Mouse (Mus musculus): ENCODE measurements around the gene Tdp1. TPM values are rescaled to one million over a fixed set of nuclear protein-coding genes. Genes with fewer than 3 reads are reported as not detected.

Gene Tdp1
- polyA plus RNA-seq, 1 experiment from 2014 or later, result 78.3 TPM

GRCm38 (mm10) chr12:99972825-99973224, 88.5 kb downstream of the Tdp1 start:
- no peak overlapping the region for H3K27ac ChIP-seq (ENCODE audit: low read depth, low read length)
- 67% methylated on average over 7 of the region's 7 CpGs for WGBS
- H3K9me3 ChIP-seq (ENCODE audit: control insufficient read depth, low read length), result no peaks in the 10 kb centered on the region
- no peak overlapping the region for H3K4me2 ChIP-seq
- no peaks in the 10 kb centered on the region for H3K4me1 ChIP-seq (ENCODE audit: control insufficient read depth, insufficient read depth, low read length)
- ATAC-seq (ENCODE audit: low FRiP score) (no peak), DNase-seq (ENCODE audit: low spot score, missing footprints) (no peak)
- no peak overlapping the region for H3K4me3 ChIP-seq (ENCODE audit: low read depth, low read length)
- no peak overlapping the region for H3K9ac ChIP-seq (ENCODE audit: low read length)
- H3K36me3 ChIP-seq (ENCODE audit: control insufficient read depth, insufficient read depth, low read length), result no peaks in the 10 kb centered on the region
- H3K27me3 ChIP-seq (ENCODE audit: control insufficient read depth, insufficient read depth, low read length), result peaks cover 10% of the 10 kb centered on the region

GRCm38 (mm10) chr12:99973659-99974058, 89.3 kb downstream of the Tdp1 start:
- peaks cover 4% of the 10 kb centered on the region; the same call in 1 of the 2 replicates for H3K27me3 ChIP-seq (ENCODE audit: control insufficient read depth, insufficient read depth, low read length)
- H3K4me2 ChIP-seq, result no peak overlapping the region
- H3K9ac ChIP-seq (ENCODE audit: low read length), result no peak overlapping the region
- ATAC-seq (ENCODE audit: low FRiP score) (no peak), DNase-seq (ENCODE audit: low spot score, missing footprints) (no peak)
- H3K4me1 ChIP-seq (ENCODE audit: control insufficient read depth, insufficient read depth, low read length), result no peaks in the 10 kb centered on the region
- whole genome bisulfite sequencing, result 76% methylated on average over 1 of the region's 1 CpGs
- H3K36me3 ChIP-seq (ENCODE audit: control insufficient read depth, insufficient read depth, low read length), result no peaks in the 10 kb centered on the region
- H3K4me3 ChIP-seq (ENCODE audit: low read depth, low read length), result no peak overlapping the region
- no peak overlapping the region for H3K27ac ChIP-seq (ENCODE audit: low read depth, low read length)
- H3K9me3 ChIP-seq (ENCODE audit: control insufficient read depth, low read length), result no peaks in the 10 kb centered on the region

GRCm38 (mm10) chr12:99979541-99979940, 95.2 kb downstream of the Tdp1 start:
- DNase-seq (ENCODE audit: low spot score, missing footprints) (no peak), ATAC-seq (ENCODE audit: low FRiP score) (no peak)
- no peak overlapping the region for H3K9ac ChIP-seq (ENCODE audit: low read length)
- no peak overlapping the region for H3K4me3 ChIP-seq (ENCODE audit: low read depth, low read length)
- H3K9me3 ChIP-seq (ENCODE audit: control insufficient read depth, low read length), result no peaks in the 10 kb centered on the region
- H3K4me1 ChIP-seq (ENCODE audit: control insufficient read depth, insufficient read depth, low read length), result no peaks in the 10 kb centered on the region
- 88% methylated on average over 4 of the region's 4 CpGs for WGBS
- H3K4me2 ChIP-seq, result no peak overlapping the region
- no peak overlapping the region for H3K27ac ChIP-seq (ENCODE audit: low read depth, low read length)
- H3K27me3 ChIP-seq (ENCODE audit: control insufficient read depth, insufficient read depth, low read length), result no peaks in the 10 kb centered on the region
- no peaks in the 10 kb centered on the region for H3K36me3 ChIP-seq (ENCODE audit: control insufficient read depth, insufficient read depth, low read length)

GRCm38 (mm10) chr12:99986797-99987196, 102.5 kb downstream of the Tdp1 start:
- WGBS, result 91% methylated on average over 5 of the region's 5 CpGs
- Histone ChIP-seq H3K36me3 (ENCODE audit: control insufficient read depth, insufficient read depth, low read length) (no peaks in the 10 kb centered on the region), H3K4me2 (no peak overlapping the region), H3K9ac (ENCODE audit: low read length) (no peak overlapping the region), H3K4me1 (ENCODE audit: control insufficient read depth, insufficient read depth, low read length) (no peaks in the 10 kb centered on the region), H3K27ac (ENCODE audit: low read depth, low read length) (no peak overlapping the region), H3K4me3 (ENCODE audit: low read depth, low read length) (no peak overlapping the region), H3K9me3 (ENCODE audit: control insufficient read depth, low read length) (no peaks in the 10 kb centered on the region; the same call in 1 of the 2 replicates), H3K27me3 (ENCODE audit: control insufficient read depth, insufficient read depth, low read length) (no peaks in the 10 kb centered on the region)
- DNase-seq (ENCODE audit: low spot score, missing footprints), result no peak
- no peak for ATAC-seq (ENCODE audit: low FRiP score)

DNA sequence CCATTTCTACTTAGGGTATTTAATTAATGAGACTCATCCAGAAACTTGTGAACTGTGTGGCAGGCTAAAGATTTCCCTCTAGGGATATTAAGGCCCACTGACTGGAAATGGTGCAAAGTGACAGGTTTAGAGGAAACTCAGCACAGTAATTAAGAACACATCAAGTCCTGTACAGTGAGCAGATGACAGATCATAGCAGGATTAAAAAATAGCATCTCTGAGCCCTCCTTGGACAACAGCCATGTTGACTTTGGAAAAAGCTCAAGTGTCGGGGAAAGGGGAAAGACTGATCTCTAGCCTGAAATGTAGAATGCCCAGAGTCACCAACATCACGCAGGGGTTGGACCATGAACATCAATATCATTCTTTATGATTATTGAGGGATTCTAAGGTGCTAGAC, 103.8 kb downstream of the Tdp1 start:
- no peak overlapping the region for H3K4me2 ChIP-seq
- 88% methylated on average over 2 of the region's 2 CpGs for WGBS

DNA sequence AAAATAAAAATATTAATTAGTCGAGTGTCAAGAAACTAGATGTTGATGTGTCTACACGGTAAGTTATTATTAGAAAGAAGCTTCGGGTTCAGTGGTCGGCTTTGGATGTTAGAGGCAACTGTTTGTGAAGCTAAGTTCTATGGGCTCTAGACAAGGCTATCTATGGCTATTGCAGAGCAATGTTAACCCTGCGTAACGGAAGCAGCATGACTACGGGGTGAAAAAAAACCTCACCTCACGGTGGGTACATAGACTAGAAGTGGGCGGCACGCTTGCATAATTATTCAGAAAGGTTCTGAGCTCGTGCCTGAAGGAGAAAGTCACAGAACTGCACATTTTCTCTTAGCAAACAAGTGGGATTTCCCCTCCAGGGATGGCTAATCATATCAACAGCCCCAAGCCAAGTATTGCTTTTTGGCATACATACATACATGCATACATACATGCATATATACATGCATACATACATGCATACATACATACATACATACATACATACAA, 108.1 kb downstream of the Tdp1 start:
- WGBS, result 90% methylated on average over 11 of the region's 11 CpGs
- no peak for ATAC-seq (ENCODE audit: low FRiP score)
- Histone ChIP-seq H3K4me1 (ENCODE audit: control insufficient read depth, insufficient read depth, low read length) (no peaks in the 10 kb centered on the region; the same call in 1 of the 2 replicates), H3K27ac (ENCODE audit: low read depth, low read length) (no peak overlapping the region), H3K27me3 (ENCODE audit: control insufficient read depth, insufficient read depth, low read length) (no peaks in the 10 kb centered on the region), H3K9me3 (ENCODE audit: control insufficient read depth, low read length) (no peaks in the 10 kb centered on the region; the same call in 1 of the 2 replicates), H3K36me3 (ENCODE audit: control insufficient read depth, insufficient read depth, low read length) (no peaks in the 10 kb centered on the region), H3K9ac (ENCODE audit: low read length) (no peak overlapping the region), H3K4me2 (no peak overlapping the region), H3K4me3 (ENCODE audit: low read depth, low read length) (no peak overlapping the region)
- DNase-seq (ENCODE audit: low spot score, missing footprints), result no peak

More for the DNA sequence above, 103.8 kb downstream of the Tdp1 start:
- H3K4me1 ChIP-seq (ENCODE audit: control insufficient read depth, insufficient read depth, low read length), result no peaks in the 10 kb centered on the region
- H3K36me3 ChIP-seq (ENCODE audit: control insufficient read depth, insufficient read depth, low read length), result no peaks in the 10 kb centered on the region
- ATAC-seq (ENCODE audit: low FRiP score), result no peak
- no peak for DNase-seq (ENCODE audit: low spot score, missing footprints)
- H3K27ac ChIP-seq (ENCODE audit: low read depth, low read length), result no peak overlapping the region
- no peaks in the 10 kb centered on the region; the same call in 1 of the 2 replicates for H3K9me3 ChIP-seq (ENCODE audit: control insufficient read depth, low read length)
- H3K4me3 ChIP-seq (ENCODE audit: low read depth, low read length), result no peak overlapping the region
- H3K9ac ChIP-seq (ENCODE audit: low read length), result no peak overlapping the region
- H3K27me3 ChIP-seq (ENCODE audit: control insufficient read depth, insufficient read depth, low read length), result no peaks in the 10 kb centered on the region

DNA sequence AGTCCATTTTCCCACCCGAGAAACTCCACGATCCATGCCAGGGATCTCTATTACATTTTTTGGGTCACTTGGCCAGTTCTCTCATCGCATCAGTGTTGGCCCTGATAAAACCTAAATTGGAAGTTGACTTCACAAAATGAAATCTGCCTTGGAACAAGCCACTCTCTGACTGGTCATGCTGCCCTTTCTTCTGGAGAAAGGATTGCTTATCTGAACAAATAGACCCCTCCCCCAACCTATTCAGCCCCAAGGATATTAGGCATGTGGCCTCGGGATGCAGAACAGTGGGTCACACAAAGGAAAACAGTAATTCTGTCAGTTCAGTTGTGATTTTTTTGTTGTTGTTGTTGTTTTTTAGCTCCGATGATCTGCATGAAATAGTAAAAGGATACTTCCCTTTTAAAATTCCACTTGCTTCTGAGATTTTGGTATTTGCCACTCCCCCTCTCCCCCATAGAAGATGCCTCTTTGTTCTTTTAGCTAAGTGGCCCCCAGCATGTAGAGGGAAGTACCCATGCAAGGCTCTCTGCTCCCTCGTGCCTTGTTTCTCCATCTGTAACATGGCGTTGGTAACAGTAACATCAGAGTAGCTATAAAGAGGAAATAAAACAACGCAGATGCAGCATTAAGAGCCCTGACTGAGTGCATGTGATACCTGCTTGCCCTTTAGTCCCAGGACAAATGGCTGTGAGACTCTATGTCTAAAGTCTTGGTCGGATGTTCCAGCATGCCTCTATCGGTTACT, 109.0 kb downstream of the Tdp1 start:
- no peak overlapping the region for H3K9ac ChIP-seq (ENCODE audit: low read length)
- H3K4me1 ChIP-seq (ENCODE audit: control insufficient read depth, insufficient read depth, low read length), result no peaks in the 10 kb centered on the region; the same call in 1 of the 2 replicates
- H3K27ac ChIP-seq (ENCODE audit: low read depth, low read length), result no peak overlapping the region
- no peak overlapping the region for H3K4me2 ChIP-seq
- WGBS, result 80% methylated on average over 10 of the region's 10 CpGs
- no peak overlapping the region for H3K4me3 ChIP-seq (ENCODE audit: low read depth, low read length)
- no peaks in the 10 kb centered on the region; the same call in 1 of the 2 replicates for H3K9me3 ChIP-seq (ENCODE audit: control insufficient read depth, low read length)
- H3K36me3 ChIP-seq (ENCODE audit: control insufficient read depth, insufficient read depth, low read length), result no peaks in the 10 kb centered on the region
- DNase-seq (ENCODE audit: low spot score, missing footprints) (no peak), ATAC-seq (ENCODE audit: low FRiP score) (no peak)
- no peaks in the 10 kb centered on the region for H3K27me3 ChIP-seq (ENCODE audit: control insufficient read depth, insufficient read depth, low read length)

- Histone ChIP-seq H3K9me3 (ENCODE audit: control insufficient read depth, low read length) (no peaks in the 10 kb centered on the region; the same call in 1 of the 2 replicates), H3K27me3 (ENCODE audit: control insufficient read depth, insufficient read depth, low read length) (no peaks in the 10 kb centered on the region), H3K9ac (ENCODE audit: low read length) (no peak overlapping the region), H3K36me3 (ENCODE audit: control insufficient read depth, insufficient read depth, low read length) (no peaks in the 10 kb centered on the region), H3K4me2 (no peak overlapping the region), H3K4me1 (ENCODE audit: control insufficient read depth, insufficient read depth, low read length) (no peaks in the 10 kb centered on the region; the same call in 1 of the 2 replicates), H3K4me3 (ENCODE audit: low read depth, low read length) (no peak overlapping the region), H3K27ac (ENCODE audit: low read depth, low read length) (no peak overlapping the region)
- ATAC-seq (ENCODE audit: low FRiP score) (no peak), DNase-seq (ENCODE audit: low spot score, missing footprints) (no peak)
- WGBS, result 93% methylated on average over 5 of the region's 5 CpGs
These were observed 111.6 kb downstream of the Tdp1 start for GRCm38 (mm10) chr12:99995951-99996350.

DNA sequence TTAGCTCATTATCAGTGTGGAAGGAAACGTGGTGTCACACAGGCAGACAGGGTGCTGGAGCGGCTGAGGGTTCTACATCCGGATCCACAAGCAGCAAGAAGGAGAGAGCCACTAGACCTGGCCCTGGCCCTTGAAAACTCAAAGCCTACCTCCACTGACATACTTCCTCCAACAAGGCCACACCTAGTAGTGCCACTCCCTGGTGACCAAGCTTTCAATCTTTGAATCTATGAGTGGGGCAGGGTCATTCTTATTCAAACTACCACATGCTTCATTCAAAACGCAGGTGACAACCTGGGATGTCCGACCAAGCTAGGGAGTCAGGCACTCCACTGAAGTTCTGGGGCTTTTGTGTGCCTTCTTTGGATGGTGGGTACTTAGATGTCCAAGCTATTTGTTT, 115.4 kb downstream of the Tdp1 start:
- no peak overlapping the region for H3K9ac ChIP-seq (ENCODE audit: low read length)
- 85% methylated on average over 5 of the region's 5 CpGs for WGBS
- ATAC-seq (ENCODE audit: low FRiP score) (no peak), DNase-seq (ENCODE audit: low spot score, missing footprints) (no peak)
- H3K9me3 ChIP-seq (ENCODE audit: control insufficient read depth, low read length), result no peaks in the 10 kb centered on the region
- no peak overlapping the region for H3K4me2 ChIP-seq
- no peaks in the 10 kb centered on the region for H3K27me3 ChIP-seq (ENCODE audit: control insufficient read depth, insufficient read depth, low read length)
- H3K4me1 ChIP-seq (ENCODE audit: control insufficient read depth, insufficient read depth, low read length), result no peaks in the 10 kb centered on the region
- H3K36me3 ChIP-seq (ENCODE audit: control insufficient read depth, insufficient read depth, low read length), result no peaks in the 10 kb centered on the region
- no peak overlapping the region for H3K4me3 ChIP-seq (ENCODE audit: low read depth, low read length)
- H3K27ac ChIP-seq (ENCODE audit: low read depth, low read length), result no peak overlapping the region

Data from midbrain, embryonic 11.5 days (tissue).